Mouse (Mus musculus) gastrocnemius, adult 2 months (tissue): ENCODE measurements at regions not wholly inside any gene's neighbourhood (a gene's known extent, or its start where the extent isn't known, plus 50 kb on each side); places are given as distances from the start of the nearest gene placed in this dataset.

Experiments used
- DNase-seq: peaks from one replicate; pipeline ENCODE4 v3.0.0; 2022
- H3K27ac ChIP-seq: fragments of 200-600 bp; 2 replicates; pipeline ENCODE4 v1.8.1; 2022; ENCODE audit warnings: mild to moderate bottlenecking
- H3K4me3 ChIP-seq: fragments of 200-600 bp; 2 replicates; pipeline ENCODE4 v1.8.1; 2022; ENCODE audit warnings: mild to moderate bottlenecking, moderate library complexity
- CTCF ChIP-seq: fragments of 200-600 bp; IDR thresholded peaks from 2 replicates; pipeline ENCODE4 v1.8.1; 2022; ENCODE audit warnings: antibody characterized with exemption, mild to moderate bottlenecking, moderate library complexity
- intact Hi-C: fragments of 180-260 bp; cut with DNase I; formaldehyde crosslinking; loops from one replicate; pipeline ENCODE4 v1.15.1; 2025

DNA sequence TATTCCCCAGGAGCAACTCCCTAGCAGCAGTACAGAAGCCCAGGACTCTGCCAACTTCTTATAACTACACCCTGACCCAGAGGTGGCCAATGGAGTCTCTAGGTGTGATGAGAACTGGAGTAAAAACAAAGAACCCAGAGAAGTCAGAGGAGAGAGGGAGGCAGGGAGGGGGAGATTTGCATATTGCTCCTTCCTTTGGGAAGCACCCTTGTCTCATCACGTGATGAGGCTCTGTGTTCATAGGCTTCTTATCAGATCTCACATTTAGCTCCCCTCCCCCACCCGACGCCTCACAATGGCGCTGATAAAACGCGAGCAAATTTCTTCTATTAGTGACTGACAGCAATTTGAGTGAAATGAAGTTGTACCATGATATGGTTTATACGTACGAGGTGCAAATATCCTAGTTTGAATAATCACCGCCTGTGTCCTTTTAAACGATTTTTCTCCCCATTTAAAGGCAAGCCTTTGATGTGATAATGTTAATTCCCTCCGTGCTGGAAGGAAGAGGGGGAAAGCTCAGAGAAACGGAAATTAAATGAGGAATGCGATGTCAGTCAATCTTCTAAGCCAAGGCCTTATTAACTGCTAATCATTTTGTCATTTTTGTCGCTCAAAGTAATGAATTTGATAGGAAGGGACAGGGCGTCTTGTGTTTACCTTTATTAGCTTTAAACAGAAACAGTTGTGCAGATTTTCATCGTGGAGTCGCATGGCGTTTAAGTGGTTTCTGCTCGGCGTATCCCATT, 273.3 kb downstream of the Irx1 start:
- TF ChIP-seq CTCF, result no peak
- H3K27ac ChIP-seq, result no peak overlapping the region
- no peak overlapping the region for H3K4me3 ChIP-seq
- intact Hi-C loops, result no loop called here
- no peak for DNase-seq

DNA sequence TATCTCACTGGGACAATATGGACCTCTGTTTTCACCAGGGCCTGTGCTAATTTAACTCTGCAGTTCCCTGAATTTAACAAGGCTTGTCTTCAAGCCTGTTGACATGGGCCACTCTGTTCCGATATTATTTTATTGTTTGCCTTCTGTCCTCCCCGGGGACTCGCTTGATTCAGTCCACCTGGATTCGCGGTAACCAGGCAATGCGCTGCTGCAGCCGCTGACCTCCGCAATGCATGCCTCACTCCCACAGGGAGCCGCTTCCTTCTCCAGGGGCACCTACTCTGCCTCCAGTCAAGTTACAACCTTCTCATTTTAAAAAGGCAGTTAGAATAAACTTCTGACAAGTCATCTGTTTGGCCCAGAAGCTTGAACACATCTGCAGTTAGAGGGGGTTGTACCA, 274.3 kb downstream of the Irx1 start:
- no peak for DNase-seq
- Histone ChIP-seq H3K4me3 (no peak overlapping the region), H3K27ac (no peak overlapping the region)
- no peak for TF ChIP-seq CTCF
- intact Hi-C loops, result no loop called here

GRCm38 (mm10) chr13:71676081-71676624, 287.4 kb downstream of the Irx1 start:
- no peak for DNase-seq
- intact Hi-C loops, result no loop called here
- no peak for TF ChIP-seq CTCF

GRCm38 (mm10) chr13:71669956-71670739, 293.4 kb downstream of the Irx1 start:
- intact Hi-C loops, result no loop called here
- H3K4me3 ChIP-seq, result no peak overlapping the region
- no peak for TF ChIP-seq CTCF
- DNase-seq, result peak; percentile 44
- H3K27ac ChIP-seq, result no peak overlapping the region

More at GRCm38 (mm10) chr13:71676081-71676624, 287.4 kb downstream of the Irx1 start:
- Histone ChIP-seq H3K27ac (no peak overlapping the region), H3K4me3 (no peak overlapping the region)

GRCm38 (mm10) chr13:71668256-71668655, 295.3 kb downstream of the Irx1 start:
- intact Hi-C loops, result no loop called here
- no peak for TF ChIP-seq CTCF
- H3K4me3 ChIP-seq, result no peak overlapping the region
- no peak overlapping the region for H3K27ac ChIP-seq
- DNase-seq, result no peak

DNA sequence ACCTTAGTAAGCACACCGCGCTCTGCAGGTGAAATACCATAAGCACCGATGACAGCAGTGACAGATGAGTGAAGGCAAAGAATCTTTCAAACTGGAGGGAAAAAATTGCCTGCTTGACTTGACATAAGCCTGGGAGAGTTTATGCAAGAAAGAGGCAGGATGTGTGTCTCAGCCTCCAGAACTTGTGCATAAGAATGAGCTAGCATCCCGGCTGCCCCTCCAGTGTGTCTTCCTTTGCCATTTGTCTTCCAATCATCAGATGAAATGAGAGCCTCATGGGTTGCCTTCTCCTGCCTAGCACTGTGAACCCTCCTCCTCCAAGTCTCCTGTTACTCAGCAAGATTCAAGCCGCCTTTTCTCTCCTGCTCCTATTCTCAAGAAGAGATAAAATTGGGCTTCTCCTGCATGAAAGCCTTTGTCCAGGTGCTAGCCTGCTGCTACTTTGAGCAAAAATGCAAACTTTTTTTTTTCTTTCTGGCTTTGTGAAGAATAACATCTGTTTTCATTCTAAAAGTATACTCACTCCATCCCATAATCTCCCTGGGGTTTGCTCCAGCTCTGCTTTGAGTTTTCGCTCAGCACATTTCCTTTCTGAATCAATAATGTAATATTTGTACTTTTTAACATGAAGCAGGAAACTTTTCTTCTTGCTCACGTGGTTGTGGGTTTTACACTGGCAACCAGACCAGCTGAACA, 298.2 kb downstream of the Irx1 start:
- TF ChIP-seq CTCF, result no peak
- no peak for DNase-seq
- Histone ChIP-seq H3K4me3 (no peak overlapping the region), H3K27ac (peak overlapping the region; percentile 16; the same call in 1 of the 2 replicates)
- intact Hi-C loops, result no loop called here

DNA sequence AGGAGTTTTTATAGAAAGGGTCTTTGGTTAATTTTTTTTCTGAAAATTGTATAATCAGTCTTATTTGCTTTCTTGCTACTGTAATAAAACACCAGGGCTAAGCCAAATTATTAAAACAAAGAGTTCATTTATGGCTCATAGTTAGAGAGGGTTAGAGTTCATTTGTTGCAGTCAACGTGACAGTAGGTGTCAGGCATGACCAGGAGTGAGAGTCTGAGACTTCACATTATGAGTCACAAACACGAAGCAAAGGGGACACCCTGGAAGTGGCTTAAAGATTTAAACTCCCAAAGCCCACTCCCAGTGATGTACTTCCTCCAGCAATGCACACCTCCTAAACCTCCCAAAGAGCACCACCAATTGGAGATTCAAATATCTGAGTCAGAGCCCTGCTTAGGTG, 305.6 kb downstream of the Irx1 start:
- no peak for DNase-seq
- Histone ChIP-seq H3K4me3 (no peak overlapping the region), H3K27ac (no peak overlapping the region)
- no peak for TF ChIP-seq CTCF
- intact Hi-C loops, result no loop called here

DNA sequence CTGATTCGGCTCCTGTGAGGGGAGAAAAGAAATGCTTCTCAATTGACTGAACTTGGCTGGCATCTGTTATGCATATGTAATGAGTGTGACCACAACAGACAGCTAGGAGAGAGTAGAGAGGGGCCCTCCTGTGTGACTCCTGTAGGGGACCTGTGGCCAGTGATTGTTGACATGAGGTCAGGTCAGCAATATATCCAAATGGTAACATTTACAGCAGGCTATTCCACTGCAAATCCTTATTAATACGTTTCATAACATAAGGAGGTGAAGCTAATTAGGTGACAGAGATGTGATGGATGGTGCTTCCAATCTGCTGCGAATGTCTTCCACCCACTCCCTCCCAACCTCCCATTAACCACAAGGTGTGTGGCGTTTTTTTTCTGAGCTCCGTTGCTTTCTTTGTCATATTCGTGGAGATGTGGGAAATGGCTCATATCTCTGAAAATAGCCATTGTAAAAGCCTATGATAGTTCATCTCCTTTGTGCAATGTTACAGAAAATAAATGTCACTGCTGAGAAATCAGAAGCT, 309.5 kb downstream of the Irx1 start:
- intact Hi-C loops, result loop anchor here (5.0 kb wide), 1 partner anchor 37 kb away; no protein-coding TSS in a partner anchor
- H3K4me3 ChIP-seq, result no peak overlapping the region
- H3K27ac ChIP-seq, result peak overlapping the region; percentile 87
- no peak for DNase-seq
- TF ChIP-seq CTCF, result no peak

- no peak for TF ChIP-seq CTCF
- DNase-seq, result peak; percentile 24
- no peak overlapping the region for H3K4me3 ChIP-seq
- intact Hi-C loops, result loop anchor here (5.0 kb wide), 1 partner anchor 36 kb away; no protein-coding TSS in a partner anchor
- peak overlapping the region; percentile 87 for H3K27ac ChIP-seq
Observed at GRCm38 (mm10) chr13:71653212-71653938, 310.1 kb downstream of the Irx1 start.

DNA sequence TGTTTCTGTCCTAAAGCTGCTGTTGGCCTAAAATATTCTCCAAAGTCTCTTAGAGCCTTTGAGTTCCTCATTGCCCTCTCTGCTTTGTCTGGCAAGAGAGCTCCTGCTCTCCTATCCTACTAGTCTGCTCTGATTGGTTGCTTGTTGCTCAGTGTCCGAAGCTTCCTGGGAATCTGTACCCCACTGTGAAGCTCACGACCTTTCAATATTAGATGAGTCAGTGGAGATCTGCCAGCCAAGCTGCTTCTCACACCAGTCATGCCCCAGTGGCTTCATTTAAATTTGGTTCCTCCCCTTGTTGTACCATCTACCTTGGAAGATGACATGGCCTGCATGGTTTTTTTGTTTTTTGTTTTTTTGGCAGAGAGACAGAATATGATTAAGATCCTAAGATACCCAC, 313.6 kb downstream of the Irx1 start:
- no peak for TF ChIP-seq CTCF
- no peak overlapping the region for H3K27ac ChIP-seq
- H3K4me3 ChIP-seq, result no peak overlapping the region
- no peak for DNase-seq
- intact Hi-C loops, result loop anchor here (5.0 kb wide), 1 partner anchor 33 kb away; no protein-coding TSS in a partner anchor

- no peak overlapping the region for H3K27ac ChIP-seq
- intact Hi-C loops, result no loop called here
- no peak for TF ChIP-seq CTCF
Observed at GRCm38 (mm10) chr13:71649031-71649430, 314.5 kb downstream of the Irx1 start.

GRCm38 (mm10) chr13:71631447-71631846, 332.1 kb downstream of the Irx1 start:
- intact Hi-C loops, result no loop called here
- no peak for TF ChIP-seq CTCF
- no peak overlapping the region for H3K27ac ChIP-seq
- H3K4me3 ChIP-seq, result no peak overlapping the region
- DNase-seq, result no peak

More at GRCm38 (mm10) chr13:71649031-71649430, 314.5 kb downstream of the Irx1 start:
- no peak overlapping the region for H3K4me3 ChIP-seq
- no peak for DNase-seq
